Mouse (Mus musculus): ENCODE results near the gene Hoxd13.

DNA sequence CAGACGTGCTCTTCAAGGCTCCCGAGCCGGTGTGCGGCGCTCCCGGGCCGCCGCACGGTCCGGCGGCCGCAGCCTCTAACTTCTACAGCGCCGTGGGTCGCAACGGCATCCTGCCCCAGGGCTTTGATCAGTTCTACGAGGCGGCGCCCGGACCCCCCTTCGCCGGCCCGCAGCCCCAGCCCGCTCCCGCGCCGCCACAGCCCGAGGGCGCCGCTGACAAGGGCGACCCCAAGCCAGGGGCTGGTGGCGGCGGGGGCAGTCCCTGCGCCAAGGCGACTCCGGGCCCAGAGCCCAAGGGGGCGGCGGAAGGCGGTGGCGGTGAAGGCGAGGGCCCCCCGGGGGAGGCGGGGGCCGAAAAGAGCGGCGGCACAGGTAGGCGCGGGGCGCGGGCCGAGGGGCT, 14.7 kb downstream of the Hoxd13 start:
- TF ChIP-seq POLR2A (IDR thresholded peaks at IDR 0.05; ENCODE audit: insufficient read depth, low read depth, low read length) (no peak), CTCF (IDR thresholded peaks at IDR 0.05; ENCODE audit: insufficient read depth, low read depth, low read length) (no peak)

Measured in olfactory bulb, adult 2 months (tissue).